Mouse (Mus musculus): ENCODE results near the gene Pdzrn4.

Pdzrn4 gene

DNA sequence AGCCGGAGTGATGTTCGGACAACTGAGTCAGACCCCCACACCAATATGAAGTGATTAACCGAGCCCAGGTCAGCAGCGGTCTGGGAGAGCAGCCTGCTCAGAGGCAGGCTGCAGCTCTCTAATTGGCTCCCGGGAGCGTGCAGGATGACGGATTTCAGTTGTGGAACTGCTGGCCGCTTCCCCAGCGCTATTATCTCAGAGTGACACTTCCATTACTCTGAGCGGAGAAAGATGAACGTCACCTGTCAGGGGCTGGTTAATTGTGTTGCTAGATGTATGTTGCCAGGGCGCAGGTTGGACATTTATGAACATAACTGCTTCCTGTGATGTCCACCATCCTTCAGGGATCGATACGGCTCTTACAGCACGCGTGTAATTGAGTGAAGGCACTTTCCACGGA is 355.5 kb downstream of the Pdzrn4 start:
- DNase-seq = no peak

DNA sequence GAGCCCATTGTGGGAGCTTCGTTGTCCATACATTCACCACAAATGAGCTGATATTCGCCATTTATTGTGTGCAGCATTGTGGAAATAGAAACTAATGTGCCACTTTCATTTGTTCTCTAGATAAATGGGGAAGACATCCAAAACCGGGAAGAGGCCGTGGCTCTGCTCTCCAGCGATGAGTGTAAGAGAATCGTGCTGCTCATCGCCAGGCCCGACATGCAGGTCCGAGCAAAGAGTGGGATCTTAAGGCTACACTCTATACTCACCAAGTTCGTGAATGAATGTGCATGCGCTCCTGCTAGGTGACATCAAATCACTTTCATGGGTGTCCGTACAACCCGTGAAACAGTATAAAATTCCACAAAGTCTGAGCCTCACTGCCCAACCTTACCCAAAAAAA is 355.9 kb downstream of the Pdzrn4 start:
- DNase-seq = no peak

- DNase-seq = no peak
Observed at GRCm38 (mm10) chr15:92757085-92757903, 360.6 kb downstream of the Pdzrn4 start.

GRCm38 (mm10) chr15:92759001-92759400 is 362.3 kb downstream of the Pdzrn4 start:
- DNase-seq = no peak

- no peak for DNase-seq
Observed at GRCm38 (mm10) chr15:92763303-92763702, 366.6 kb downstream of the Pdzrn4 start.

GRCm38 (mm10) chr15:92769535-92769934 is 372.9 kb downstream of the Pdzrn4 start:
- no peak for DNase-seq

GRCm38 (mm10) chr15:92788036-92788435 is 391.4 kb downstream of the Pdzrn4 start:
- no peak for DNase-seq

DNA sequence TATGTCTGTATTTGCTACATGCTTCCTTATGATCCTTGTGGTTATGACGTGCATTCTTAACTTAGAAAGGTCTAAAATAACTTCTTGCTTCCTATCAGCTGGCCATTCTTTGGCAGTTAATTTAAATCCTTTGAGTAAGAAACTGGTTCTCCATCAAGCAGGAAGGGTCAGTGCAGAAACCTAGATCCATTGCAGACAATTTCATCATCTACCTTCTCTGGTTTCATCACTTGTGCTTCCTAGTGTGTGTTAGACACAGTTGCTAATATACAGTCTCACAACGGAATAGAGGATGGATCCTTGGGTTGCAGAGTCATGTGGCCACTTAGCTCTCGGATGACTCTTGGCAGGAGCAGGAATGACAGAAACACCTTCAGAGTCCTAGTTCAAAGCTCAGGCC is 397.6 kb downstream of the Pdzrn4 start:
- DNase-seq = no peak

GRCm38 (mm10) chr15:92805934-92806333 is 409.3 kb downstream of the Pdzrn4 start:
- no peak for DNase-seq

- DNase-seq = no peak
Observed at GRCm38 (mm10) chr15:92806352-92806751, 409.7 kb downstream of the Pdzrn4 start.

All from cerebellum, adult 18-20 months (tissue).